Mouse (Mus musculus) brain, embryonic 18.5 days (tissue): ENCODE results near the gene Gm10772.
"Not testable (repeated sequence)": the region's sequence is repeated elsewhere in the genome, so short reads cannot be mapped to it uniquely, and the experiment has no call there.

Experiments used
- DNase-seq: peaks from one replicate; pipeline ENCODE4 v3.0.0-alpha.2; 2012; ENCODE audit warnings: low read depth, low spot score

Gm10772 gene

GRCm38 (mm10) chr13:66227473-66227872 lies at the start of gene Gm10772:
Gene Gm10772 (minus strand): TSS chr13:66227573.
- not testable (repeated sequence) for DNase-seq

DNA sequence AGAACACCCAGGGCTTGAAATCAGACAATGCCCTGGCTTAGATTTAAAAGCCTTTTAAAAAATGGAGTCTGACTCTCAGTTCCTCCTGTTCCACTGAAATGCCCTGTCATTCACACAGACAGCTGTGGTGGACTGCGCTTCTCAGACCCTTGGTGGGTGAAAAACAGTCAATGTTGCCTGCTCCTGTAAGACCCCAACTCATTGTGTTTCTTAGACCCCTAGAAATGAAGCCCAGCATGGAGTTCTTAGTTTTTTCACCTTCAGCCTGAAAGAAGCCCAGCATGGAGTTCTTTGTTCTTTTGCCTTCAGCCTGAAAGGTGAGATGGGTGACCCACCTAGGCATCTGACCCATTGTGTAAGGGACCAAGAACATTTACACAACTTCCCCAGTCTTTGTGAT lies 36.5 kb upstream of the Gm10772 start:
- DNase-seq: not testable (repeated sequence)

DNA sequence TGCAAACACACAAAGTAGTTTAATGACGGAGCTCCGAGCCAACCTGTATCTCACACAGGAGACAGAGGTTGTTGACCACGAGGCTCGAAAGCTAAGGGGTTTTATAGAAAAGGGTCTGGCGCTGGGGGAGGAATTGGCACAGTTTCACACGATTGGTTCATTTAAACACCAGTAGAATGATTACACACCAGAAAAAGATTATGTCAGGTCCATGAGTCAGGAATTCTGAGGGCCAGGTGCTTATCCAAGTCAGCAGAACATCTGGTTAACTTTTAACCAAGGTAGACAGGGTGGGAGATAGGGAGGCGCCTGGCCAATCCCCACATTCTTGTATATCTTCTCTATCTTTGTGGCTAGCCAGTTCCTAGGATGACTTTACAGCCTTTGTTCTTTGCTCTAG lies 35.8 kb upstream of the Gm10772 start:
- DNase-seq: not testable (repeated sequence)

DNA sequence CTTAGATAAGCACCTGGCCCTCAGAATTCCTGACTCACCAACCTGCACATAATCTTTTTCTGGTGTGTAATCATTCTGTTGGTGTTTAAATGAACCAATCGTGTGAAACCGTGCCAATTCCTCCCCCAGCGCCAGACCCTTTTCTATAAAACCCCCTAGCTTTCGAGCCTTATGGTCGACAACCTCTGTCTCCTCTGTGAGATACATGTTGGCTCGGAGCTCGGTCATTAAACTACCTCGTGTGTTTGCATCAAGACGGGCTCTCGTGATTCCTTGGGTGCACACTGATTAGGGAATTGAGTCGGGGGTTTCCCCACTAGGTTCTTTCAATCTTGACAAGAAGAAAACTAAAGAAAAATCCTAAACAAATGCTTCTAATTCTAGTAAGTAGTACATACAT lies 13.0 kb downstream of the Gm10772 start:
- DNase-seq: no peak

- DNase-seq: not testable (repeated sequence)
Observed at GRCm38 (mm10) chr13:66213811-66214210, 13.6 kb downstream of the Gm10772 start.

- DNase-seq: not testable (repeated sequence)
Observed at GRCm38 (mm10) chr13:66179172-66179571, 48.2 kb downstream of the Gm10772 start.
